ENCODE assay signal across 6 mouse cellular contexts in genomic region chr19:7161064-7161463, GRCm38 (mm10). TPM values are rescaled to one million over a fixed set of nuclear protein-coding genes. Genes with fewer than 3 reads are reported as not detected.
"Had no signal": no experiment of that assay in that cellular context is flagged by ENCODE, and none has a peak within 500 bp of the region (broad histone marks: within the 10 kb centered on the region; RNA-seq: fewer than 3 reads in every experiment).

No protein-coding gene starts in this region.

- H3K4me2 ChIP-seq: limb, embryonic 15.5 days; liver, embryonic 12.5 days had no signal

- H3K36me3 ChIP-seq: limb, embryonic 15.5 days; liver, embryonic 12.5 days had no signal

- H3K27ac ChIP-seq: left cerebral cortex, adult 2 months; limb, embryonic 15.5 days; liver, embryonic 12.5 days; stomach, postnatal 0 days had no signal

- H3K9me3 ChIP-seq: limb, embryonic 15.5 days; liver, embryonic 12.5 days had no signal

- H3K4me3 ChIP-seq: left cerebral cortex, adult 2 months; limb, embryonic 15.5 days; liver, embryonic 12.5 days had no signal

- H3K9ac ChIP-seq: limb, embryonic 15.5 days; liver, embryonic 12.5 days; lung, embryonic 14.5 days had no signal

- ATAC-seq: liver, embryonic 12.5 days had no signal

RNA-seq across cellular contexts. Expression of gene Flrt1, which starts 55.5 kb away (rescaled TPM):
- total RNA-seq: megakaryocyte, adult 5-6 weeks had no signal
